Mouse (Mus musculus) adipose tissue, adult 10 weeks (tissue): ENCODE measurements around the gene Ghrhr. TPM values are rescaled to one million over a fixed set of nuclear protein-coding genes. Genes with fewer than 3 reads are reported as not detected.

Source experiments
- polyA plus RNA-seq: library from polyadenylated mRNA; stranded (reverse); fragments of 350-450 nt; fragmentation: Illumina TruSeq; extraction: RNeasy Lipid Tissue Mini Kit (QIAGEN cat#74804); gene quantifications from one replicate; pipeline ENCODE4 v1.2.3, GENCODE M21; 2014; ENCODE audit warnings: low read depth, low replicate concordance

The Ghrhr gene
- polyA plus RNA-seq: 1.3 TPM

DNA sequence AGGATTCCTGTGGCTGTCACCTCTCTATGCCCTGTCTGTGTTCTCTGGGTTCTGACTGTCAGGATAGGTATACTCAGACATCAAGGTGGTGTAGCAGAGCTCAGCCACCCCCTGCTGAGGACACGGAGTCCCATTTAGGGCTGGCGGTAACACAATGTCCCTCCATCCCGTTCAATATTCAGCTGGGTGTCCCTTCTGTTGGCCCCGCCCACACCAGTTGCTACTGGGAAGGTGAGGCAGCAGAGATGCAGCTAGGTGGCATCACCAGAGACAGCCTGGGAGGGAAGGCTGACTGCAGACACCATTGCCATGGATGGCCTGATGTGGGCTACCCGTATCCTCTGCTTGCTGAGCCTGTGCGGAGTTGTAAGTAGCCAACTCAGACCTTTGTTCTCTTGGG, at the start of gene Ghrhr:
Ghrhr (plus strand) TSS at position 220 of the 400 bp plus-strand sequence.

DNA sequence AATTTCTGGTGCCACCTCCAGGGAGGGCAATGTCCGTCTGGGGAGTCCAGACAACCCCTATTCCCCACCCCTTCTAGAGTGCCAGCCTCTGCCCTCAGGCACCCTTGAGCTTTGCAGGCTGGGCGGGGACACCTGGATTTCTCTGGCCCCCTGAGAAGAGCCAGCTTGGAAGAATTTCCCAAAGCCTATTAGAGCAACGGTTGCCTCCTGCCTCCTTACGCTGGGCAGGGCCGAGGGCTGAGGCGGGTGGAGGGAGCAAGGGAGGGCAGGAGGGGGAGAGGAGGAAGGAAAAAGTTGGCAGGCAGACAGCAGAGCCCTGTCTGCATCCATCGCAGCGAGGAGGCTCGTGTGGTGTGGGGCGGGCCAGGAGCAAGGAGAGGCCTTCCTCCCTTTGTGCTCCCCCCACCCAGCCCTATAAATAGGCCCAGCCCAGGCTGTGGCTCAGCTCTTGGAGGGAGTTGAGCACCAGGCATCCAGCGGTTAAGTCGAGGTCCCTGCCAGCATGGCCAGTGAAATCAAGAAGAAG, 40.0 kb upstream of the Ghrhr start, which contains the start of gene Aqp1:
Aqp1 (plus strand) TSS at position 444 of the 526 bp plus-strand sequence.

Other genes starting within 250 kb of the Ghrhr start
- 0.36 TPM for gene Crhr2, start 243.3 kb upstream of the Ghrhr start, polyA plus RNA-seq
- 238 TPM for gene Inmt, start 201.3 kb upstream of the Ghrhr start, polyA plus RNA-seq
- gene Mindy4, start 172.9 kb upstream of the Ghrhr start, polyA plus RNA-seq: 12.7 TPM
- gene Aqp1, start 39.9 kb upstream of the Ghrhr start, polyA plus RNA-seq: 221 TPM
- 9.7 TPM for gene Adcyap1r1, start 75.7 kb downstream of the Ghrhr start, polyA plus RNA-seq